Mouse (Mus musculus): ENCODE data around the gene Zfp574.

DNA sequence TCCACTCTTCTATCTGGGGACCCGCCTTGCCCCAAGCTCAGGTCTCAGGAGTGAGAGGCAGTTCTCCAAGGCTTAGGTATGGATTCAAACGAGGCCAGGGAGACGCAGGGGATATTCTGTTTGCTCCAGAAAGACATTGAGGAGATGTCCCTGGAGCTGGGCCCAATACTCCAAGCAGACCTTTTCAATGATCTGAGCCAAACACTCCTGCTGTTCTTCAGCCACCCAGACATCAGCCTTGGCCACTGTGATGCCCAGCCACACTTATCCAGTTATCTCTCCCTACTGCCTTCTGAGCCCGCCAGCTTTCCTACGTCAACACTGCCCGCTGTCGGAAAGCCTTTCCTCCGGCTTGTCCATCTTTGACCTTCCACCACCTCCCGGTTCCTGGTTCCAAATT is 38.0 kb downstream of the Zfp574 start:
- no peak for TF ChIP-seq CTCF (IDR thresholded peaks at IDR 0.05)
- no peak for TF ChIP-seq EP300 (IDR thresholded peaks at IDR 0.05)
